Mouse (Mus musculus) v-Abl transformed pro-B cells (cell line): ENCODE measurements around the gene Ablim2.

Experiments
- in situ Hi-C, 2 experiments: fragments of 400-800 bp; cut with MboI; formaldehyde crosslinking; loops; one replicate each; pipeline ENCODE4 v1.15.1; 2025; ENCODE audit not compliant: unreplicated experiment in 2 of 2

Ablim2 gene

DNA sequence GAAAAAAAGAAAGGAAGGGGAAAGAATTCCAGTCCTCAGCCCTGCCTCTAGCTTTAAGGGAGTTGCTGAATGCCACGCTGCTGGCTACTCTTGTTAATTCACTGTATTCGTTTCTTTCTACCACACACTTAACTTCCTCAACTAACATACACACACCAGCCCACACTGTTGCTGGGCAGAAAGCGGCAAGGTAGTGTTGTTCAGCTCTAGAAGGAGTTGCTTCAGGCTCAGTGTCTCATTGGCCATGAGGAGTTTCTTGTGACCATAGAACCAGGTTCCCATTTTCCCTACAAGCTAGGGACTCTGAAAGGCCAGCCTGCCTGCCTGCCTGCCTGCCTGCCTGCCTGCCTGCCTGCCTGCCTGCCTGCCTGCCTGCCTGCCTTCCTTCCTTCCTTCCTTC lies 141.3 kb downstream of the Ablim2 start:
- in situ Hi-C loops: loop anchor here in 1 of 2 experiments (10.0 kb wide), 1 partner anchor 196 kb away; no protein-coding TSS in a partner anchor

GRCm38 (mm10) chr5:35900401-35901225 lies 142.9 kb downstream of the Ablim2 start:
- in situ Hi-C loops: no loop called here

- in situ Hi-C loops: no loop called here
Measured at GRCm38 (mm10) chr5:35901226-35901809, 143.6 kb downstream of the Ablim2 start.

GRCm38 (mm10) chr5:35903456-35903855 lies 145.8 kb downstream of the Ablim2 start:
- in situ Hi-C loops: no loop called here

GRCm38 (mm10) chr5:35905283-35905682 lies 147.6 kb downstream of the Ablim2 start:
- in situ Hi-C loops: no loop called here

- in situ Hi-C loops: no loop called here
Measured at GRCm38 (mm10) chr5:35907090-35907489, 149.4 kb downstream of the Ablim2 start.

DNA sequence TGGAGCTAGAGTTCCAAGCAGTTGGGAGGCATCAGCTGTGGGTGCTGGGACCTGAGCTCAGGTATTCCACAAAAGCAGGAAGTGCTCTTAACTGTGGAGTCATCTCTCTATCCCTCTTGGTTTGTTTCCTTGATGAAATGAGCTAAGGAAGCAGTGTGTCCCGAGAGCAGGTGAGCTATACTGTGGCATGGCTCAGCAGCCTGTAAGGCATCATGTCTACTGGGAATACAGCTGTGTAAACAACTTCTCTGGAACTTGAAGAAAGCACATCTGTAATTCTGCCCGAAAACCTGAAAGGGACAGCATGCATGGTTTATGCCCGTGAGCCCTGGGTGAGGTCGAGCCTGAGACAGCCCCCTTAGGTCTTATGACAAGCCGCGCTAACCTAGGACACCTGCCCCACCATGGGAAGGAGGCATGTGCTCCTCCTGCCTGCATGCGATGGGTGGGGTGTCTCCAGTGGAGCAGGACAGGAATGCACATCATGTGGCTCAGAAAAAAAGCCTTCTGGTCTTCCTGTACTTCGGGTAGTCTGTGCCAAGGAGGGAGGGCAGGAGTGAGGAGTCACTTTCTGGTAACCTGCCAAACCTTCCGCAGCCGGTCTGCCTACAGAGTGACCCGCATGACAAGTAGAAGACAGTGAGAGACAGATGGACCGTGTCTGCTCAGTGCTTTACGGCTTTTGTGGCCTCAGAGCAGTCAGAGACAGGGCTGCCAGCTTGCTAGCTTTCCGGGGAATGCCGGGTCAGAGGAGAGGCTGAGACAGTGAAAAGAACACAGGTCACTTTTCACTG lies 150.2 kb downstream of the Ablim2 start:
- in situ Hi-C loops: no loop called here

GRCm38 (mm10) chr5:35908626-35909443 lies 151.2 kb downstream of the Ablim2 start:
- in situ Hi-C loops: no loop called here

GRCm38 (mm10) chr5:35915629-35916300 lies 158.1 kb downstream of the Ablim2 start:
- in situ Hi-C loops: no loop called here

DNA sequence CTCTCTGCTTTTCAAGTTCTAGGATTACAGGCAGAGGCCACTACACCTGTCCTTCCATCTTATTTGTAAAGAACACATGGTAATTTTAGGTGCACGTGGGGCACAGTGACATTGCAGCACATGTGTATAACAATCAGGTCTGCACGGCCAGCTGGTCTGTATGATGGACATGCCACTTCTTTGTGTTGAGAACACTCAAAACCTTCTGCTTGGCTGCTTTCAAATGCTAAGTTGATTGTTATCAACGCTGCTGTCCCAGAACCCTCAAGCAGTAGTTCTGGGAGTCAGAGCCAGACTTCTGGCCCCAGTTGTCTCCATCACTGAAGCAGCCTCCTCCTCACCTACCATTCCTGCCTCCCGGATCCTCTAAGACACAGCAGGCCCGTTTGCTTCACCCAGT lies 159.0 kb downstream of the Ablim2 start:
- in situ Hi-C loops: no loop called here

DNA sequence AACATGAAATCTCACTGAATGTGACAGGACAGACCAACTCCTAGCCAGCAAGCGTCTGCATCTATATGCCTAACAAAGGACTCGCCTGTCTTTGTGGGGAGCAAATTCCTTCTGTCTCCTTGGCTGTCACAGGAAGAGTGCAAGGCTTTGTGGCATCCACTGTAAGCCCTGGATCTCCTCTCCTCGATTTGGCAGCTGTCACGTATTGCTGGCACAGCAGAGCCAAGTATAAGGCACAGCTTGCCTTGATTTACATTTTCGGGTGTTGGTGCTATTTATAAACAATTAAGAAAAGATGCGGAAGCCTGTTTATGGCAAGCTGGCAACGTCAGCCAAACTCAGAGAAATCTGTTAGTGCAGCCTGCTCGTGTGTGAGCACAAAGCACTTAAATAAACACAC lies 160.7 kb downstream of the Ablim2 start:
- in situ Hi-C loops: no loop called here

DNA sequence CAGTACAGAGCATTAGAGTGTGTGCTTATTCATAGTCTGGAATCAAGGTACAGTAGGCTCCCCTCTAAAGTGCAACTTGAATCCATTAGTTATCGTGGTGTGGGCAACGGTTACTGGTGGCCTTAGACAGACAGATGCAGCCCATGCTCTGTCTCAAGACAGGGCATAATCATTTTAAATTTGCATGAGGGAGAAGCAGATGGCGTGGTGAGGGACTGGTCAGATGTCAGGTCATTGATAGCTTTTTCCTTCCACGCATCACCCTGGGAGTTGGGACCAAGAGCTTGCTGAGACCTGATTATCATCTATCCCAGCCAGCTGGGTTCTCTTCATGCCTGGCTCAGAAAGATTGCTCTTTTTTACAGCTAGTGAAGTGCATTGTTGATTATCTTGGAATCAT lies 162.4 kb downstream of the Ablim2 start:
- in situ Hi-C loops: no loop called here

- in situ Hi-C loops: no loop called here
Measured at GRCm38 (mm10) chr5:35920557-35920956, 162.9 kb downstream of the Ablim2 start.

DNA sequence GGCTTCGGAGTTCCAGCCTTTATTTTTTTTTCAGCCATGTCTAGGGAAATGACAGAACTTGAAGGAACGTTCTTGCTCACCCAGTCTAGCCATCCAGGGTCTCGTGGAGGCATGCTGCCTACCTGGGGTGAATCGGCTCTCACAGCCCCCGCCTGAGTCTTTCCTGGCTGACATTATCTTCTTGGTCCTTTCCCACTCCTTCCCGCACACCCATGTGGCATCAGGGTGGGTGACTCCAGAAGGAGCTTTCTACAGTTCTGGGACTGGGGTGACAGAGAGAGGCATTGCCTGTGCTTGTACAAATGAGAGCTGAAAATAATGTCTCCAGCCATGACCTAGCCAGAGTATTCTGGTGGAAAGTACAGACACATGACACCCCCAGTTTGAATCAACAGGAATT lies 163.5 kb downstream of the Ablim2 start:
- in situ Hi-C loops: no loop called here

DNA sequence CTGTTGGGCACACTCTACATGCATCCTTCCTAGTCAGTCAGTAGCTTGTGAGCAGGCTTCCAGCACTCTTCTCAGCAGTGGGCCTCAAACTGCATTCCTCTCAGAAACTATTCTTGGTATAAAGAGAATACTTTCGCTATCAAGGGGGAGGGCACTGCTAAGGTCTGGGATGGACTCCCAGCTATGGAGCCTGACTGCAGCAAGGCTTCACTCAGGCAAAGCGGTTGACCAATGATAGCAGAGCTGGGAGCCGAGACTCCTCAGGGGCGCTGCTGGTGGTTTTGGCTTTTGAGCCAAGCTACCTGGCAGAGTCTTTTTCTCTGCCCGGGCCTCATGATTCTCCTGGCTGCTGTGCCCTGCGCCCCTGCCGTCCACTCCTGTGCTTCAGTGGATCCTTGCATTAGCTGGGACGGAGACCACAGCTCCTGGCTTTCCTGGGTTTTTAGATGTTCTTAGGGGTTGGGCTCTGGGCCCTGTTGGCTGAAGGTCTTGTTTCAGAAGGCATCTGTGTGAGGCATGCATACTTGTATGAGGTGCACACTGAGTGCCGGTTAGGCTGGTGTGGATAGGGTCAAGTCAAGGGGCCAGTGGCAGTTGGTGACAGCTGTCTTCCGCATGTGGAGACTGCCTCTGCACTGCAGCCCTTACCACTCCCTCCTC lies 164.0 kb downstream of the Ablim2 start:
- in situ Hi-C loops: no loop called here

DNA sequence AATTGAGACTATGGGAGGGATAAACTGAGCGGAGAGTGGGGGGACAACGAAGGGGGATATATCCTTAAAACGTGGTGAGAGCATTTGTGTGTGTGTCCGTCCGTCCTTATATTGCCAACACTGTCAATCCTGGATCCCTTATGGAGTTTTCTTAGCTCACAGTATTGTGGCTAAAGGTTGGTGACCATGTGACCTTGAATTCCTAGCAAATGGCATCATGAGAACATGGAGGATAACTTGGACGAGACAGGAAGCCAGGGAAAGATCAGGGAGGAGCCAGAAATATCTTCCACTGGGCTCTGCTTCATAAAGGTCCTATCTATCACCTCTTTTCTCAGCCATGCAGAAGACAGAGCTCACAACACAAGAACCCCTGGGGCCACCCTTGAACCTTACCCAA lies 165.8 kb downstream of the Ablim2 start:
- in situ Hi-C loops: no loop called here

- in situ Hi-C loops: no loop called here
Measured at GRCm38 (mm10) chr5:35925171-35925634, 167.5 kb downstream of the Ablim2 start.

GRCm38 (mm10) chr5:35926511-35926910 lies 168.8 kb downstream of the Ablim2 start:
- in situ Hi-C loops: no loop called here

DNA sequence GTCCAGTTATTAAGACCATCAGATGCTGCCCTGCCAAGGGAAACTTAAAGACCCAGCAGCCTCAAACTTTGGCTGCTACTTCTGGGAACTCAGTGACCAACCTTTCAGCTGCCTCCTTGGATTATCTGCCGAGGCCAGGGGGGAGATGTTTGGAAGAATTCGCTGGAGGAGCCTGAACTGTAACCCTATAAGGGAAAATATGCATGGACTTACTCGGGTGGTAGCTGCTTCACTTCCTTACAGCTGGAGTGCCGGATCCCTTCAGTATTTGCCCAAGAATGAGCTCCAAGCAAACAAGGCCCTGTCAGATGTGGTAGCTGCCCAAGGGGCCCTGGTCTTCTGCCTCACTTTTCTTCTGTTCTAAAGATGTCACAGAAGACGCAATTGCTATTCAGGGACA lies 173.6 kb downstream of the Ablim2 start:
- in situ Hi-C loops: no loop called here
